Mouse (Mus musculus): ENCODE results near the gene Rwdd4a. TPM values are rescaled to one million over a fixed set of nuclear protein-coding genes. Genes with fewer than 3 reads are reported as not detected.
A peak's percentile ranks its signal among the peaks of the same experiment; 100 is the strongest.

Gene Rwdd4a
- polyA plus RNA-seq, 1 experiment from 2014 or later = 46.1 TPM

DNA sequence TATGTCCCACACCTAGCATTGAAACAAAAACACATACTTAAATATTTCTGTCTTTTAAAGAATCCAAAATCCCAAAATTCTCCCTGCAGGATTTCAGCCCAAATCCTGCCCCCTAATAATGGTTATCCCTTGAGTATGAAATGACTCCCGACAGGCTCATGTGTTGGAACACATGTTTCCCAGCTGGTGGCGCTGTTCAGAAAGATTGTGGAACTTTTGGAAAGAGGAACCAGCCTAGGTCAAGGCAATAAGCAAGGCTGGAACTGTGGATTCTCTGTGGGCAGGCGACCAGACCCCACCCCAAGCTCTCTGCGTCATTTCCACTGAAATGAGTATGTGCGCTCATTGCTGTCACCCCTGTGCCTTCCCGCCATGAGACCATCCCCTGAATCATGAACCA is 20.1 kb downstream of the Rwdd4a start:
- Histone ChIP-seq H3K36me3 (ENCODE audit: insufficient read depth) (peaks cover 29% of the 10 kb centered on the region), H3K4me3 (ENCODE audit: low read depth, low read length) (no peak overlapping the region), H3K27me3 (ENCODE audit: insufficient read depth, low read length) (no peaks in the 10 kb centered on the region), H3K4me1 (ENCODE audit: insufficient read depth) (no peaks in the 10 kb centered on the region), H3K27ac (ENCODE audit: low read depth) (no peak overlapping the region), H3K9ac (no peak overlapping the region), H3K4me2 (no peak overlapping the region), H3K9me3 (ENCODE audit: low read depth, low read length) (no peaks in the 10 kb centered on the region)
- DNase-seq = peak; percentile 43
- WGBS = 82% methylated on average over 6 of the region's 6 CpGs
- peak; percentile 35 for TF ChIP-seq CTCF (IDR thresholded peaks at IDR 0.05; ENCODE audit: low read depth)
- ATAC-seq (ENCODE audit: insufficient read depth) = no peak

DNA sequence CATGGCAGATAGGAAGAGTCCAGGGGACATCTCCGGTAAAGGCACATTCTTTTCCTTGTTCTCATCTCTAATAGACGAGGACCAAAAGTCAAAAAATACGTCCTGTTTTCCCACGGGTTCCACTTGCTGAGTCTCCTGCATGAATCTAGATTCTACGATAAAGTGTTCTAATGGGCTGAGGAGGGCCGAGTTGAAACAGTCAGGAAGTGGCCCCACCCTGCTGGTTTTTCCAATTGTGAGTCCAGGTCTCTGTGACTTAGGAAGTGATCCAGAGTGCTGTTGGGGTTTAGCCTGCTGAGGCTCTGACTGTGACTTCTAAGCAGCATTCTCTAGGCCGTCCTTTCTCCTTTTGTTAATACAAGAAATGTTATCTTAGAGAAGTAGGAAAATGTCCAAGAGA is 23.0 kb downstream of the Rwdd4a start:
- WGBS = 80% methylated on average over 7 of the region's 7 CpGs
- Histone ChIP-seq H3K4me1 (ENCODE audit: insufficient read depth) (no peaks in the 10 kb centered on the region), H3K36me3 (ENCODE audit: insufficient read depth) (peaks cover 4% of the 10 kb centered on the region), H3K9ac (no peak overlapping the region), H3K9me3 (ENCODE audit: low read depth, low read length) (no peaks in the 10 kb centered on the region), H3K27me3 (ENCODE audit: insufficient read depth, low read length) (no peaks in the 10 kb centered on the region), H3K4me2 (no peak overlapping the region), H3K4me3 (ENCODE audit: low read depth, low read length) (no peak overlapping the region), H3K27ac (ENCODE audit: low read depth) (no peak overlapping the region)
- DNase-seq (no peak), ATAC-seq (ENCODE audit: insufficient read depth) (no peak)
- no peak for TF ChIP-seq CTCF (IDR thresholded peaks at IDR 0.05; ENCODE audit: low read depth)

DNA sequence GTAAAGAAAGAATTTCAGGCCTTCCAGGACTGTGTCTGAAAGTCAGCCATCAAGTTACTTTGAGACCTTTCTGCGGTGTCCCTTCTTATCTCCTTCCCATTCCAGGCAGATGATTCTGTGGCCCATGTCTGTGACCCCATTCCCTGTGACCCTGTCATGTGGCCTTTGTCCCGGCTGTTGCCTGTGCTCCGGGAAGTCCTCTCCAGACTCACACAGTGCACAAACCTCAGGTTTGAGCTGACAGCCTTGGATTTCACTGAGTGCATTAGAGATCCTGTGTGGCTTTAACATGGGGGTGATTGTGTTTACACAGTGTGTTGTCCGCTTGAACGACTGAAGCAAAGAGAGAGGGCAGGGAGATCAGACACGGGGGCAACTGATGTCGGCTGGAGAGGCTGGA is 24.8 kb downstream of the Rwdd4a start:
- Histone ChIP-seq H3K27ac (ENCODE audit: low read depth) (no peak overlapping the region), H3K27me3 (ENCODE audit: insufficient read depth, low read length) (no peaks in the 10 kb centered on the region), H3K4me1 (ENCODE audit: insufficient read depth) (no peaks in the 10 kb centered on the region), H3K9ac (no peak overlapping the region), H3K36me3 (ENCODE audit: insufficient read depth) (no peaks in the 10 kb centered on the region), H3K4me3 (ENCODE audit: low read depth, low read length) (no peak overlapping the region), H3K9me3 (ENCODE audit: low read depth, low read length) (no peaks in the 10 kb centered on the region), H3K4me2 (no peak overlapping the region)
- no peak for TF ChIP-seq CTCF (IDR thresholded peaks at IDR 0.05; ENCODE audit: low read depth)
- no peak for DNase-seq
- 16% methylated on average over 7 of the region's 7 CpGs for WGBS
- ATAC-seq (ENCODE audit: insufficient read depth) = no peak

DNA sequence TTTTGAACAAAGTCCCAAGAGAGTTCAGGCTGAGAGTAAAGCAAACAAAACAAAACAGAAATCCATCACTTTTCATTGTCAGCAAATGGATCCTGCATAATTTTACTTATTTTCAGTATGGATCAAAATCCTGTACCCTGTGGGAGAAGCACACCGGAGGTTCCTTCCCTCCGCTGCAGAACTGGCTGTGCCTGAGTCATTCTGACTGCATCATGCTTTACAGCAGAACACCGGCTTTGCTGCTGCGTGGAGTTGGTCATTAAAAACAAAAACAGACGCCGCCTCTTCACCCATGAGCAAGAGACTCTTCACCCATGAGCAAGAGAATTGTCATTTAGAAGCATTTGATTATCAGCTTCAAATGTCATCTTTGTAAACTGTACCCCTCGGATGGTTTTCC is 27.3 kb downstream of the Rwdd4a start:
- Histone ChIP-seq H3K9ac (no peak overlapping the region), H3K4me1 (ENCODE audit: insufficient read depth) (no peaks in the 10 kb centered on the region), H3K4me3 (ENCODE audit: low read depth, low read length) (no peak overlapping the region), H3K4me2 (no peak overlapping the region), H3K36me3 (ENCODE audit: insufficient read depth) (no peaks in the 10 kb centered on the region), H3K9me3 (ENCODE audit: low read depth, low read length) (no peaks in the 10 kb centered on the region), H3K27ac (ENCODE audit: low read depth) (no peak overlapping the region), H3K27me3 (ENCODE audit: insufficient read depth, low read length) (no peaks in the 10 kb centered on the region)
- WGBS = 85% methylated on average over 7 of the region's 7 CpGs
- DNase-seq (no peak), ATAC-seq (ENCODE audit: insufficient read depth) (no peak)
- no peak for TF ChIP-seq CTCF (IDR thresholded peaks at IDR 0.05; ENCODE audit: low read depth)

DNA sequence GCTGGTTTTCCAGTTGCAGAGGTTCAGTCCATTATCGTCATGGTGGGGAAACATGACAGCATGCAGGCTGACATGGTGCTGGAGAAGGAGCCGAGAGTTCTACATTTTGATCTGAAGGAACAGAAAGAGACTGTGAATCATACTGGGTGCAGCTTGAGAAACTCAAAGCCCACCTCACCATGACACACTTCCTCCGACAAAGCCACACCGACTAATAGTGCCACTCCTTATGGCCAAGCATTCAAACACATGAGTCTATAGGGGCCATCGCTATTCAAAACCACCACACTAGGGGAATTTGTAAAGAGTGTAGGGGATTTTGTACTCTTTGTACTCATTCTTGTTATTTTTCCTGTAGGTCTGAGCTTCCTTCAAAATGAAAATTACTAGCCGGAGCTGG is 33.1 kb downstream of the Rwdd4a start:
- Histone ChIP-seq H3K36me3 (ENCODE audit: insufficient read depth) (no peaks in the 10 kb centered on the region), H3K27me3 (ENCODE audit: insufficient read depth, low read length) (no peaks in the 10 kb centered on the region), H3K27ac (ENCODE audit: low read depth) (no peak overlapping the region), H3K9me3 (ENCODE audit: low read depth, low read length) (no peaks in the 10 kb centered on the region), H3K4me1 (ENCODE audit: insufficient read depth) (no peaks in the 10 kb centered on the region), H3K4me2 (no peak overlapping the region), H3K4me3 (ENCODE audit: low read depth, low read length) (no peak overlapping the region), H3K9ac (no peak overlapping the region)
- no peak for ATAC-seq (ENCODE audit: insufficient read depth)
- TF ChIP-seq CTCF (IDR thresholded peaks at IDR 0.05; ENCODE audit: low read depth) = no peak
- no peak for DNase-seq
- WGBS = 92% methylated on average over 6 of the region's 6 CpGs

DNA sequence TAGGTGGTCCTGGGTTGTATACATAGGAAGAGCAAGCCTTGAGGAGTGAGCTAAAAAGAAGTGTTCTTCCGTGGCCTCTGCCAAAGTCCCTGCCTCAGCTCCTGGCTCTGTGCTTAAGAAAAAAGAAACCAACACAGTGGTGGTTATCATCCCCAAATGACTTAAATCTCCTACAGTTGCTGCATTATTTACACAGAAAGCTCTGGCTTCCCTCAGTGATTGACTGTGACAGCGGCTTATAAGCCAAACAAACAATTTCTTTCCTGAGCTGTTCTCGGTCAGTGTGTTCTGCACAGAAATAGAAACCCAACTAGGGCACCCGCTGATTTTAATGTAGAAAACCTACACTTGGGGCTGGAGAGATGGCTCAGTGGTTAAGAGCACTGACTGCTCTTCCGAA is 34.6 kb downstream of the Rwdd4a start:
- H3K9me3 ChIP-seq (ENCODE audit: low read depth, low read length) = no peaks in the 10 kb centered on the region
- H3K4me3 ChIP-seq (ENCODE audit: low read depth, low read length) = no peak overlapping the region
- 65% methylated on average over 5 of the region's 5 CpGs for WGBS
- no peaks in the 10 kb centered on the region for H3K36me3 ChIP-seq (ENCODE audit: insufficient read depth)
- TF ChIP-seq CTCF (IDR thresholded peaks at IDR 0.05; ENCODE audit: low read depth) = no peak
- ATAC-seq (ENCODE audit: insufficient read depth) = no peak
- H3K27me3 ChIP-seq (ENCODE audit: insufficient read depth, low read length) = no peaks in the 10 kb centered on the region
- peak; percentile 44 for DNase-seq
- no peak overlapping the region for H3K4me2 ChIP-seq
- H3K27ac ChIP-seq (ENCODE audit: low read depth) = no peak overlapping the region
- no peaks in the 10 kb centered on the region for H3K4me1 ChIP-seq (ENCODE audit: insufficient read depth)
- H3K9ac ChIP-seq = no peak overlapping the region

DNA sequence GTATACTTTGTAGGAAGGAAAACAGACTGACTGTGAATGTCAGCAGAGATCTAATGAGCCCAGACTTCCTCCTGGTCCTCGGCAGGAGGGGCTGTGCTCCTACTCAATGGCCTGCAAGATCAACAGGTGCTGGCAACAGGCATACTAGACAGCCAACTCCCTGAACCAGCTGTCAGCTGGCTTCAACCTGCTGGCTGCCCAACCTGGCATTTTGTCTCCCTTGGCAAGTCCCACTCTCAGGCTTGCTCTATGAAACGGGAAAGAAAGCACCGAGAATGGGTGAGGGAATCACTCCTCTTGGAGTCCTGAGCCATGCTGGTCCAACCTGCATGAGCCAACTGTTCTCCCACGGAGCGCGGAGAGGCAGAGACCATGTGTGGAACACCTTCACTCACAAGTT is 36.7 kb downstream of the Rwdd4a start:
- no peak overlapping the region for H3K27ac ChIP-seq (ENCODE audit: low read depth)
- H3K27me3 ChIP-seq (ENCODE audit: insufficient read depth, low read length) = no peaks in the 10 kb centered on the region
- no peaks in the 10 kb centered on the region for H3K36me3 ChIP-seq (ENCODE audit: insufficient read depth)
- H3K4me2 ChIP-seq = no peak overlapping the region
- no peaks in the 10 kb centered on the region for H3K4me1 ChIP-seq (ENCODE audit: insufficient read depth)
- DNase-seq (no peak), ATAC-seq (ENCODE audit: insufficient read depth) (no peak)
- H3K4me3 ChIP-seq (ENCODE audit: low read depth, low read length) = no peak overlapping the region
- no peak for TF ChIP-seq CTCF (IDR thresholded peaks at IDR 0.05; ENCODE audit: low read depth)
- no peaks in the 10 kb centered on the region for H3K9me3 ChIP-seq (ENCODE audit: low read depth, low read length)
- WGBS = 89% methylated on average over 6 of the region's 6 CpGs
- H3K9ac ChIP-seq = no peak overlapping the region

DNA sequence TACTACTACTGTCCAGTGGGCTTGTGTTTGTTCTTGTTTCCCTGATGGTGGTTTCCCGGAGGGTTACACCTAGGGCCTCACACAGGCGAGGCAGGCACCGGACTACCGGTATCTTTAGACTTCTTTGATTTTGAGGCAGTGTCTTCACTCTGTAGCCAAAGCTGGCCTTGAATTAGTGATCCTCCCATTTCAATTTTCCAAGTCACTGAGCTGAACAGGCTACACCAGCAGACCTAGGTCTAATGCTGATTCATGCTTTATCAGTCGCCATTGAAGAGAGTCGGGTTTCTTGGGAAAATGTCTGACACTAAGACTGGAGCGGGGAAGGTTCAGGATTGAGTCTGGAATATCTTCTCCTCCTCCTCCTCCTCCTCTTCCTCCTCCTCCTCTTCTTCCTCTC is 40.0 kb downstream of the Rwdd4a start:
- Histone ChIP-seq H3K4me1 (ENCODE audit: insufficient read depth) (no peaks in the 10 kb centered on the region), H3K4me2 (no peak overlapping the region), H3K27me3 (ENCODE audit: insufficient read depth, low read length) (no peaks in the 10 kb centered on the region), H3K9me3 (ENCODE audit: low read depth, low read length) (no peaks in the 10 kb centered on the region), H3K36me3 (ENCODE audit: insufficient read depth) (no peaks in the 10 kb centered on the region), H3K4me3 (ENCODE audit: low read depth, low read length) (no peak overlapping the region), H3K9ac (no peak overlapping the region), H3K27ac (ENCODE audit: low read depth) (no peak overlapping the region)
- DNase-seq (no peak), ATAC-seq (ENCODE audit: insufficient read depth) (no peak)
- WGBS = 92% methylated on average over 7 of the region's 7 CpGs
- TF ChIP-seq CTCF (IDR thresholded peaks at IDR 0.05; ENCODE audit: low read depth) = no peak

Measured in lung, embryonic 14.5 days (tissue).